Mouse (Mus musculus): Measurements from ENCODE around the gene Dgkb. TPM values are rescaled to one million over a fixed set of nuclear protein-coding genes. Genes with fewer than 3 reads are reported as not detected.

Gene Dgkb
- polyA plus RNA-seq, 1 experiment from 2014 or later = 1.2 TPM

GRCm38 (mm10) chr12:38130209-38130915, 312.8 kb downstream of the Dgkb start:
- no peaks in the 10 kb centered on the region for H3K4me1 ChIP-seq (ENCODE audit: insufficient read depth, low read length)
- WGBS = 63% methylated on average over 9 of the region's 9 CpGs
- no peak for ATAC-seq (ENCODE audit: low FRiP score, low TSS enrichment)

GRCm38 (mm10) chr12:38136379-38136778, 318.9 kb downstream of the Dgkb start:
- Histone ChIP-seq H3K9ac (replicated peaks; ENCODE audit: low read length) (no peak overlapping the region), H3K9me3 (ENCODE audit: low read length) (no peaks in the 10 kb centered on the region), H3K27me3 (ENCODE audit: insufficient read depth, low read length) (no peaks in the 10 kb centered on the region), H3K36me3 (ENCODE audit: insufficient read depth, low read length) (no peaks in the 10 kb centered on the region), H3K4me2 (replicated peaks; ENCODE audit: low read depth, low read length) (no peak overlapping the region), H3K27ac (ENCODE audit: low read length) (no peak overlapping the region), H3K4me3 (ENCODE audit: low read length) (no peak overlapping the region), H3K4me1 (ENCODE audit: insufficient read depth, low read length) (no peaks in the 10 kb centered on the region)
- no peak for ATAC-seq (ENCODE audit: low FRiP score, low TSS enrichment)
- 84% methylated on average over 5 of the region's 5 CpGs for WGBS

More at GRCm38 (mm10) chr12:38130209-38130915, 312.8 kb downstream of the Dgkb start:
- H3K9me3 ChIP-seq (ENCODE audit: low read length) = no peaks in the 10 kb centered on the region
- no peaks in the 10 kb centered on the region for H3K27me3 ChIP-seq (ENCODE audit: insufficient read depth, low read length)
- no peak overlapping the region for H3K4me3 ChIP-seq (ENCODE audit: low read length)
- H3K4me2 ChIP-seq (replicated peaks; ENCODE audit: low read depth, low read length) = no peak overlapping the region
- H3K9ac ChIP-seq (replicated peaks; ENCODE audit: low read length) = no peak overlapping the region
- H3K27ac ChIP-seq (ENCODE audit: low read length) = no peak overlapping the region
- no peaks in the 10 kb centered on the region for H3K36me3 ChIP-seq (ENCODE audit: insufficient read depth, low read length)

GRCm38 (mm10) chr12:38140039-38140438, 322.5 kb downstream of the Dgkb start:
- ATAC-seq (ENCODE audit: low FRiP score, low TSS enrichment) = no peak
- H3K36me3 ChIP-seq (ENCODE audit: insufficient read depth, low read length) = no peaks in the 10 kb centered on the region
- no peaks in the 10 kb centered on the region for H3K9me3 ChIP-seq (ENCODE audit: low read length)
- H3K27ac ChIP-seq (ENCODE audit: low read length) = no peak overlapping the region
- H3K27me3 ChIP-seq (ENCODE audit: insufficient read depth, low read length) = no peaks in the 10 kb centered on the region
- no peak overlapping the region for H3K9ac ChIP-seq (replicated peaks; ENCODE audit: low read length)
- H3K4me3 ChIP-seq (ENCODE audit: low read length) = no peak overlapping the region
- H3K4me1 ChIP-seq (ENCODE audit: insufficient read depth, low read length) = no peaks in the 10 kb centered on the region
- no peak overlapping the region for H3K4me2 ChIP-seq (replicated peaks; ENCODE audit: low read depth, low read length)

- Histone ChIP-seq H3K4me3 (ENCODE audit: low read length) (no peak overlapping the region), H3K4me1 (ENCODE audit: insufficient read depth, low read length) (no peaks in the 10 kb centered on the region), H3K27ac (ENCODE audit: low read length) (no peak overlapping the region), H3K36me3 (ENCODE audit: insufficient read depth, low read length) (no peaks in the 10 kb centered on the region), H3K27me3 (ENCODE audit: insufficient read depth, low read length) (no peaks in the 10 kb centered on the region), H3K9ac (replicated peaks; ENCODE audit: low read length) (no peak overlapping the region), H3K9me3 (ENCODE audit: low read length) (no peaks in the 10 kb centered on the region), H3K4me2 (replicated peaks; ENCODE audit: low read depth, low read length) (no peak overlapping the region)
- 81% methylated on average over 1 of the region's 1 CpGs for WGBS
- no peak for ATAC-seq (ENCODE audit: low FRiP score, low TSS enrichment)
Observed at GRCm38 (mm10) chr12:38232665-38233064, 415.1 kb downstream of the Dgkb start.

- H3K36me3 ChIP-seq (ENCODE audit: insufficient read depth, low read length) = no peaks in the 10 kb centered on the region
- no peaks in the 10 kb centered on the region for H3K4me1 ChIP-seq (ENCODE audit: insufficient read depth, low read length)
- no peak for ATAC-seq (ENCODE audit: low FRiP score, low TSS enrichment)
- no peak overlapping the region for H3K4me3 ChIP-seq (ENCODE audit: low read length)
- no peak overlapping the region for H3K27ac ChIP-seq (ENCODE audit: low read length)
- no peaks in the 10 kb centered on the region for H3K27me3 ChIP-seq (ENCODE audit: insufficient read depth, low read length)
- no peak overlapping the region for H3K4me2 ChIP-seq (replicated peaks; ENCODE audit: low read depth, low read length)
- H3K9me3 ChIP-seq (ENCODE audit: low read length) = no peaks in the 10 kb centered on the region
- H3K9ac ChIP-seq (replicated peaks; ENCODE audit: low read length) = no peak overlapping the region
Observed at GRCm38 (mm10) chr12:38268856-38269255, 451.3 kb downstream of the Dgkb start.

GRCm38 (mm10) chr12:38301497-38301896, 484.0 kb downstream of the Dgkb start:
- Histone ChIP-seq H3K27me3 (ENCODE audit: insufficient read depth, low read length) (no peaks in the 10 kb centered on the region), H3K9me3 (ENCODE audit: low read length) (no peaks in the 10 kb centered on the region), H3K36me3 (ENCODE audit: insufficient read depth, low read length) (no peaks in the 10 kb centered on the region), H3K4me1 (ENCODE audit: insufficient read depth, low read length) (no peaks in the 10 kb centered on the region), H3K4me2 (replicated peaks; ENCODE audit: low read depth, low read length) (no peak overlapping the region), H3K27ac (ENCODE audit: low read length) (no peak overlapping the region), H3K9ac (replicated peaks; ENCODE audit: low read length) (no peak overlapping the region), H3K4me3 (ENCODE audit: low read length) (no peak overlapping the region)
- no peak for ATAC-seq (ENCODE audit: low FRiP score, low TSS enrichment)
- 82% methylated on average over 1 of the region's 1 CpGs for WGBS

- H3K9ac ChIP-seq (replicated peaks; ENCODE audit: low read length) = no peak overlapping the region
- no peak overlapping the region for H3K27ac ChIP-seq (ENCODE audit: low read length)
- H3K27me3 ChIP-seq (ENCODE audit: insufficient read depth, low read length) = no peaks in the 10 kb centered on the region
- H3K4me2 ChIP-seq (replicated peaks; ENCODE audit: low read depth, low read length) = no peak overlapping the region
- H3K9me3 ChIP-seq (ENCODE audit: low read length) = no peaks in the 10 kb centered on the region
- no peaks in the 10 kb centered on the region for H3K36me3 ChIP-seq (ENCODE audit: insufficient read depth, low read length)
- H3K4me1 ChIP-seq (ENCODE audit: insufficient read depth, low read length) = no peaks in the 10 kb centered on the region
- 79% methylated on average over 3 of the region's 3 CpGs for WGBS
- no peak overlapping the region for H3K4me3 ChIP-seq (ENCODE audit: low read length)
- ATAC-seq (ENCODE audit: low FRiP score, low TSS enrichment) = no peak
Observed at GRCm38 (mm10) chr12:38303841-38304240, 486.3 kb downstream of the Dgkb start.

GRCm38 (mm10) chr12:38304245-38304644, 486.7 kb downstream of the Dgkb start:
- Histone ChIP-seq H3K9ac (replicated peaks; ENCODE audit: low read length) (no peak overlapping the region), H3K4me1 (ENCODE audit: insufficient read depth, low read length) (no peaks in the 10 kb centered on the region), H3K27ac (ENCODE audit: low read length) (no peak overlapping the region), H3K4me2 (replicated peaks; ENCODE audit: low read depth, low read length) (no peak overlapping the region), H3K27me3 (ENCODE audit: insufficient read depth, low read length) (no peaks in the 10 kb centered on the region), H3K36me3 (ENCODE audit: insufficient read depth, low read length) (no peaks in the 10 kb centered on the region), H3K9me3 (ENCODE audit: low read length) (no peaks in the 10 kb centered on the region), H3K4me3 (ENCODE audit: low read length) (no peak overlapping the region)
- ATAC-seq (ENCODE audit: low FRiP score, low TSS enrichment) = no peak
- 90% methylated on average over 3 of the region's 3 CpGs for WGBS

GRCm38 (mm10) chr12:38309885-38310284, 492.4 kb downstream of the Dgkb start:
- H3K9me3 ChIP-seq (ENCODE audit: low read length) = no peaks in the 10 kb centered on the region
- no peaks in the 10 kb centered on the region for H3K4me1 ChIP-seq (ENCODE audit: insufficient read depth, low read length)
- ATAC-seq (ENCODE audit: low FRiP score, low TSS enrichment) = no peak

GRCm38 (mm10) chr12:38327729-38328271, 510.3 kb downstream of the Dgkb start:
- Histone ChIP-seq H3K36me3 (ENCODE audit: insufficient read depth, low read length) (no peaks in the 10 kb centered on the region), H3K27ac (ENCODE audit: low read length) (no peak overlapping the region), H3K27me3 (ENCODE audit: insufficient read depth, low read length) (no peaks in the 10 kb centered on the region), H3K9me3 (ENCODE audit: low read length) (no peaks in the 10 kb centered on the region), H3K4me1 (ENCODE audit: insufficient read depth, low read length) (no peaks in the 10 kb centered on the region), H3K4me3 (ENCODE audit: low read length) (no peak overlapping the region), H3K4me2 (replicated peaks; ENCODE audit: low read depth, low read length) (no peak overlapping the region), H3K9ac (replicated peaks; ENCODE audit: low read length) (no peak overlapping the region)
- no peak for ATAC-seq (ENCODE audit: low FRiP score, low TSS enrichment)
- 95% methylated on average over 1 of the region's 1 CpGs for WGBS

More at GRCm38 (mm10) chr12:38309885-38310284, 492.4 kb downstream of the Dgkb start:
- no peak overlapping the region for H3K4me3 ChIP-seq (ENCODE audit: low read length)
- H3K36me3 ChIP-seq (ENCODE audit: insufficient read depth, low read length) = no peaks in the 10 kb centered on the region
- no peak overlapping the region for H3K4me2 ChIP-seq (replicated peaks; ENCODE audit: low read depth, low read length)
- H3K27ac ChIP-seq (ENCODE audit: low read length) = no peak overlapping the region
- H3K9ac ChIP-seq (replicated peaks; ENCODE audit: low read length) = no peak overlapping the region
- H3K27me3 ChIP-seq (ENCODE audit: insufficient read depth, low read length) = no peaks in the 10 kb centered on the region

Data from kidney, embryonic 16.5 days (tissue).